Mouse (Mus musculus): ENCODE data around the gene Heatr1. TPM values are rescaled to one million over a fixed set of nuclear protein-coding genes. Genes with fewer than 3 reads are reported as not detected.
A peak's percentile ranks its signal among the peaks of the same experiment; 100 is the strongest.

Heatr1 gene
- polyA plus RNA-seq, 1 experiment from 2014 or later: 19.2 TPM

DNA sequence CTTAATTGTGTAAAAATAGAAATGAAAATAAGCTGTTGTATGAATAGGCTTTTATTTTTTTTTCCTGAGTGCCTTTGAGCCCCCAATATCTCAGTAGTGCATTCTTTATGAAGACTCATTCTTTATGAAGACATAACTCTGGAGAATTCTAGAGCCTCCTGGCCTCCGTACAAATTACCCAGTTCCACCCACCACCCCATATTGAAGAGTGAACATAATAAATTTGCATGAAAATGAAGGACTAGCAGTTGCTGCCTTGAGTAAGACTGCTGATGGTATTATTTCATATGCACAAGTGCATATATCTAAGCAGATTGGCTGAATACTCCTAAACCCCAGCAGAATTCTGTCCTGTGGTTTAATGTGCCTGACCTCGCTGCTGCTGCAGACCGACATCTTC lies 44.8 kb downstream of the Heatr1 start:
- Histone ChIP-seq H3K9me3 (replicated peaks; ENCODE audit: control insufficient read depth, low read length) (no peaks in the 10 kb centered on the region), H3K9ac (ENCODE audit: low read length) (no peak overlapping the region), H3K27ac (ENCODE audit: low read length) (no peak overlapping the region), H3K4me3 (replicated peaks; ENCODE audit: low read length) (no peak overlapping the region), H3K27me3 (ENCODE audit: control insufficient read depth, insufficient read depth, low read length) (no peaks in the 10 kb centered on the region), H3K4me1 (ENCODE audit: control insufficient read depth, insufficient read depth, low read length) (no peaks in the 10 kb centered on the region), H3K4me2 (ENCODE audit: low read depth, low read length) (no peak overlapping the region), H3K36me3 (ENCODE audit: control insufficient read depth, insufficient read depth, low read length) (peaks cover 12% of the 10 kb centered on the region; the same call in 1 of the 2 replicates)
- ATAC-seq (ENCODE audit: insufficient read depth, low FRiP score): no peak
- 96% methylated on average over 3 of the region's 3 CpGs for WGBS

DNA sequence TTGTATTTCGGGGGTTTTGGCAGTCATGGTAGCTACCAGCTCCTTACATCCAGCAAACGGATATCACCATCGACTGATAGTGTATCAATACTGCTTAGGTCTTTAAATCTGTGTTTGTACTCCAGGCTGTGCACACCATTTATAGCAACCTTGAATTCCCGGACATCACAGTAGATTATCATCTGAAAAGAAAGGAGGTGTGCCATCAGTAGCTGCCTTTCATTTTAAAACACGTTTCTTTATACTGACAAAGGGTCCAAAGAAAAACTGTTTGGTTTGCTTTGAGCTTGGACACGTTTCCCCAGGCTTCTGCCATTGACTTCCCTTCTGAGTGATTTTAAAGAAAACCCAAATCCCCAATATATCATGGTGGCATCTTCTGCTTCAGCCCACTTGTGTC lies 46.0 kb downstream of the Heatr1 start:
- Histone ChIP-seq H3K4me3 (replicated peaks; ENCODE audit: low read length) (no peak overlapping the region), H3K36me3 (ENCODE audit: control insufficient read depth, insufficient read depth, low read length) (0 out of 2 replicates have a peak, but pooled peaks cover 5% of the 10 kb centered on the region), H3K27me3 (ENCODE audit: control insufficient read depth, insufficient read depth, low read length) (no peaks in the 10 kb centered on the region), H3K4me2 (ENCODE audit: low read depth, low read length) (no peak overlapping the region), H3K9me3 (replicated peaks; ENCODE audit: control insufficient read depth, low read length) (no peaks in the 10 kb centered on the region), H3K9ac (ENCODE audit: low read length) (no peak overlapping the region), H3K4me1 (ENCODE audit: control insufficient read depth, insufficient read depth, low read length) (no peaks in the 10 kb centered on the region), H3K27ac (ENCODE audit: low read length) (no peak overlapping the region)
- 84% methylated on average over 6 of the region's 6 CpGs for WGBS
- ATAC-seq (ENCODE audit: insufficient read depth, low FRiP score): no peak

DNA sequence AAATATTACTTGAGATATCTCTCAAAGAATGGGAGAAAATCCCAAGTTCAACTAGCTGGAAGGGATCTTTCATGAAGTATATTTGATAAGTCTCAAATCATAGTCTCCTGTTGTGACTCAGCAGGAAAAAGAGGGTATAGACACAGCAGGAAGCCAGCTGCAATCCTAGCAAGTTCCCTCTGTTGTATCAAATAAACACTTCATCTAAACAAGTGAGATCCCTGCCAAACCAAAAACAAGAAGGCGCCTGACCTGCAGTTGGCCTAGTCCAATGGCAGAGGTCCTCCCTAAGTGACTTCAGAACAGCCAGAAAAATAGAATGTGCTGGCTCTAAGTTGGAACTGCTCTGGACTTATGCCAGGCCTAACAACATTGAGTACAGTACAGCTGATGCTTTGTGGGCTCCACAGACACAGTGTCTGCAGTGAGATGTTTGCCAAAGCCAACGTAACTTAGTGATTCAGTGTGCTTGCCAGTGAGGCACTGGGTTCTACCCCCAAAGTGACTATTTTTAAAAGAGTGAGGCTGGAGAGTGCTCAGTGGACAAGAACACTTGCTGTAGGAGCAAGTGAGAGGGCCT lies 47.3 kb downstream of the Heatr1 start:
- Histone ChIP-seq H3K4me1 (ENCODE audit: control insufficient read depth, insufficient read depth, low read length) (no peaks in the 10 kb centered on the region), H3K9ac (ENCODE audit: low read length) (no peak overlapping the region), H3K4me3 (replicated peaks; ENCODE audit: low read length) (no peak overlapping the region), H3K27me3 (ENCODE audit: control insufficient read depth, insufficient read depth, low read length) (no peaks in the 10 kb centered on the region), H3K9me3 (replicated peaks; ENCODE audit: control insufficient read depth, low read length) (no peaks in the 10 kb centered on the region), H3K4me2 (ENCODE audit: low read depth, low read length) (no peak overlapping the region), H3K36me3 (ENCODE audit: control insufficient read depth, insufficient read depth, low read length) (0 out of 2 replicates have a peak, but pooled peaks cover 2% of the 10 kb centered on the region), H3K27ac (ENCODE audit: low read length) (no peak overlapping the region)
- WGBS: 66% methylated on average over 2 of the region's 2 CpGs
- ATAC-seq (ENCODE audit: insufficient read depth, low FRiP score): 0 out of 2 replicates have a peak, but pooled peaks have one; percentile 47

DNA sequence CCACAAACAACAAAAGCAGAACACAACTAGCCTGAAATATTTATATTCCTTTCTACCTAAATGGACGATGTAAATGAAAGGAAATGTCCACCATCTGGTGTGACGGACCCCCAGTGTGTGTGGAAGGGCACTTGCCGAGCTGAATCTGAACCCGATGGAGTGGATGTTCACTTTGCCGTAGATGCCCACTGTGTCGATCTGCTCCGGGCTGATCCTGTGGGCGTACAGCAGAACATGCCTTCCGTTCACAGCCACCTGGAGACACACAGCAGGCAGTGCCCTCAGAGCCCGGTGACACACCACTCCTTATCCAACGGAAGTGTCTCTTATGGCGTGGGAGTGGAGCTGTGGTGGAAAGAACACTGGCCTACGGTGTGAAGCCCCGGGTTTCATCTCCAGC lies 58.3 kb downstream of the Heatr1 start:
- H3K27me3 ChIP-seq (ENCODE audit: control insufficient read depth, insufficient read depth, low read length): no peaks in the 10 kb centered on the region
- H3K4me2 ChIP-seq (ENCODE audit: low read depth, low read length): no peak overlapping the region
- WGBS: 88% methylated on average over 14 of the region's 14 CpGs
- H3K4me1 ChIP-seq (ENCODE audit: control insufficient read depth, insufficient read depth, low read length): no peaks in the 10 kb centered on the region
- H3K27ac ChIP-seq (ENCODE audit: low read length): no peak overlapping the region
- H3K9me3 ChIP-seq (replicated peaks; ENCODE audit: control insufficient read depth, low read length): no peaks in the 10 kb centered on the region
- ATAC-seq (ENCODE audit: insufficient read depth, low FRiP score): no peak
- no peak overlapping the region for H3K4me3 ChIP-seq (replicated peaks; ENCODE audit: low read length)
- H3K36me3 ChIP-seq (ENCODE audit: control insufficient read depth, insufficient read depth, low read length): peaks cover 12% of the 10 kb centered on the region
- H3K9ac ChIP-seq (ENCODE audit: low read length): no peak overlapping the region

DNA sequence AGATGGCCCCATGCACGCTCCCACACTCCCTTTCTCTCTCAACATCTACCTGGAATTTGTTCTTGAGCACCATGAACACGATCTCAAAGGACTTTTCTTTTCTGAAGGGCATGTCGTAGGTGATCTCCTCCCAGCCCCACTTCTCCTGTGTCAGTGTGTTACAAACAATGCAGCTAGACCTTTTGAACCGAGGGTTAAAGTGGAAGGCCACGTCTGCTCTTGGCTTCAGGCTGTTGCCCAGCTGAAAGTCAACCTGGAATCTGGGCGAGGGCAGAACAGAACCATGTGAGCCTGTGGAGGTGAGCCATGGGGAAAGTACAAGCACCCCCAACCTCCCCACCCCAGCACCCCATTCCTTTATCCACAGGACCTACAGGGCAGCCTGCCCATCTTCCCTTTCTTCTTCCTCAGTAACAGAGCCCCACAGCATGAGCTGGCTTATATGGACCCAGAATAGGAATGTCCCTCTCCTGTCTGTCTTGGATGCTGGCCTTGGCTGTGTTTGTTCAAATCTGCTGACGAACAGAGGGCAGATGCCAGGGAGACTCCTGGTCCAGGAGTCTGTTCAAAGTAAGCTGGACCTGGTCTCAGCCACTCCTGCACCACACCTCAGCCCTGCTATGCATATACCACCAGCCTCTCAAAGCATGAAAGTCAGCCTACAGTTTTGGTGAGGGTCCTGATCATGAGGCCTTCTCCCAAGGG lies 60.0 kb downstream of the Heatr1 start:
- no peak overlapping the region for H3K27ac ChIP-seq (ENCODE audit: low read length)
- no peak for ATAC-seq (ENCODE audit: insufficient read depth, low FRiP score)
- WGBS: 80% methylated on average over 7 of the region's 7 CpGs

DNA sequence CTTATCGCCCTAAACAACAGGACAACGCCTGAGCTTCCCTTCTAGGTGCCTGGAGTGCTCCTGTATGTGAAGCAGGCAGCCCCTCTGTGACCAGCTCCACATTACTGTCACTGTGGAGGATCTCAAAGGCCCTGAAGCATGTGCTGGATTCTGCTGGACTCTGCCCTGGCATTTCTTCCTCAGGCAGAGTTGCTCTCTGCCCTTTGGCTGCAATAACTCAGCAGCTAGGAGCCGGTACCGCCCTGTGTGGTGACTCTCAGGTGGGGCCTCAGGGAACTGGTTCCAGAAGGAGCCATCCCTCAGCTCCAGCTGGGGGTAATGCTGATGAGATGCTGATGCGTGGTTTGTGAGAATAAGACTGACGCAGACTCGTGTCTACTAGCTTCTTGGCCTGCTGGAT lies 61.9 kb downstream of the Heatr1 start:
- H3K4me3 ChIP-seq (replicated peaks; ENCODE audit: low read length): no peak overlapping the region
- no peaks in the 10 kb centered on the region for H3K27me3 ChIP-seq (ENCODE audit: control insufficient read depth, insufficient read depth, low read length)
- H3K36me3 ChIP-seq (ENCODE audit: control insufficient read depth, insufficient read depth, low read length): peaks cover 10% of the 10 kb centered on the region
- no peak for ATAC-seq (ENCODE audit: insufficient read depth, low FRiP score)
- WGBS: 74% methylated on average over 7 of the region's 7 CpGs
- H3K4me1 ChIP-seq (ENCODE audit: control insufficient read depth, insufficient read depth, low read length): peaks cover 3% of the 10 kb centered on the region; the same call in 1 of the 2 replicates
- no peaks in the 10 kb centered on the region for H3K9me3 ChIP-seq (replicated peaks; ENCODE audit: control insufficient read depth, low read length)
- H3K27ac ChIP-seq (ENCODE audit: low read length): no peak overlapping the region
- H3K4me2 ChIP-seq (ENCODE audit: low read depth, low read length): no peak overlapping the region
- no peak overlapping the region for H3K9ac ChIP-seq (ENCODE audit: low read length)

More for the DNA sequence above, 60.0 kb downstream of the Heatr1 start:
- Histone ChIP-seq H3K4me2 (ENCODE audit: low read depth, low read length) (no peak overlapping the region), H3K9ac (ENCODE audit: low read length) (no peak overlapping the region), H3K36me3 (ENCODE audit: control insufficient read depth, insufficient read depth, low read length) (peaks cover 10% of the 10 kb centered on the region), H3K9me3 (replicated peaks; ENCODE audit: control insufficient read depth, low read length) (no peaks in the 10 kb centered on the region), H3K27me3 (ENCODE audit: control insufficient read depth, insufficient read depth, low read length) (no peaks in the 10 kb centered on the region), H3K4me1 (ENCODE audit: control insufficient read depth, insufficient read depth, low read length) (no peaks in the 10 kb centered on the region), H3K4me3 (replicated peaks; ENCODE audit: low read length) (no peak overlapping the region)

DNA sequence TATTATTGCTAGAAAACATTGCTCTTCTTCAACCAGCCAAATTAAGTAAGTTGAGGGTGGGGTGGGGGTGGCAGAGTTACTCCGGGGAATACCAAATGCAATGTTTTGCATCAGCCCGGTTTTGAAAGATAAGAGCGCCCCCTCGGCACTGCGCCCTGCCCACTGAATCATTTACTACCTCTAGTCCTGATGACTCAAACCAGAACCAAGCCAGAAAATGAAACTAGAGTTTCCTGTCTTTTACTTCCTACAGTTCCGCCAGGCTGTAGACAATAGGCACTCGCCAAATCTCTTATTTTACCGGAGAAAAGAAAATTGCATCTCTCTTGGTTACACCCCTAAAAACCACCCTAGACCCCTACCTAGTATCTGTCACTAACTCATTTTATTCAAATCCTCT lies 65.6 kb downstream of the Heatr1 start:
- Histone ChIP-seq H3K4me2 (ENCODE audit: low read depth, low read length) (peak overlapping the region; percentile 76), H3K9ac (ENCODE audit: low read length) (peak overlapping the region; percentile 86), H3K4me3 (replicated peaks; ENCODE audit: low read length) (peak overlapping the region; percentile 75), H3K27me3 (ENCODE audit: control insufficient read depth, insufficient read depth, low read length) (no peaks in the 10 kb centered on the region), H3K9me3 (replicated peaks; ENCODE audit: control insufficient read depth, low read length) (no peaks in the 10 kb centered on the region), H3K36me3 (ENCODE audit: control insufficient read depth, insufficient read depth, low read length) (no peaks in the 10 kb centered on the region), H3K27ac (ENCODE audit: low read length) (peak overlapping the region; percentile 85), H3K4me1 (ENCODE audit: control insufficient read depth, insufficient read depth, low read length) (peaks cover 3% of the 10 kb centered on the region; the same call in 1 of the 2 replicates)
- WGBS: 2% methylated on average over 8 of the region's 8 CpGs
- ATAC-seq (ENCODE audit: insufficient read depth, low FRiP score): peak; percentile 15; the same call in 1 of the 2 replicates

DNA sequence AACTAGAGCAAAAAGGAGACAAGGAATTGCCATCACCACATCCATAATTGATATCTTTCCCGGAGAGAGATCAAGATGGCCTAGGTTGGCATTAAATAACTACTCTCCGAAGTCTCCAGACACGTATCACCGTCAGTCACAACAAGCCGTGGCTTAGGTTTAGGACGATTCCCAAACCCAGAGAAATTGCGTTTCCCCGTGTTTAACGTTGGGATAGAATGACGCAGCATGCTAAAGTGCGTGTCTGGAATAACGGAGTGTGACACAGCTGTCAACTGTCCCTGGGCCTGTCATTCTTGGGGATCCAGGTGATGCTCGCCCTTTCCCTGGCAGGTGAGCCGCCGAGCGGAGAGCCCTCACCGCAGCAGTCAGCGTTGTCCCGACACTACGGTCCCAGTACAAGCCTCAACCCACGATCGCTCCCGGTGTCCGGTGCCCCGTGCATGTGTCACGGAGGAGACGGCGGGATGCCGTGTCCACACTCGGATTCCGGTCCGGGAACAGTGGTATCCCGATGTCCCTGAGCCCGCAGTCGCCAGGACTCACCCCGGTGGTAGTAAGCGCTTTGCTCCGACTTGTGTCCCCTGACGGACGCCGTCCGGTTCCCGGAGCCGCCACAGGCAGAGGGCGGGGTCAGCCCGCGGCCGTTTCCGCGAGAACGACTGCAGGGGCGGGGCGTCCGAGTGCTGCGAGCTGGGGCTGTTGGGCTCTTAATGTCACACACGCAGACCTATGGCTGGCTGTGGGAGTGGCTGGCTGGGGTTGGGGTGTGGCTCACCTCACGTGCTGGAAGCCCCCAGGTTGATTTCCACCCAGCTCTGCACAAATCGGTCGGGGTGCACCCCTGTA lies 66.3 kb downstream of the Heatr1 start:
- H3K4me1 ChIP-seq (ENCODE audit: control insufficient read depth, insufficient read depth, low read length): peaks cover 3% of the 10 kb centered on the region; the same call in 1 of the 2 replicates
- H3K9ac ChIP-seq (ENCODE audit: low read length): peak overlapping the region; percentile 86
- peak; percentile 96 for ATAC-seq (ENCODE audit: insufficient read depth, low FRiP score)
- WGBS: under 1% methylated on average over 59 of the region's 59 CpGs
- peak overlapping the region; percentile 85 for H3K27ac ChIP-seq (ENCODE audit: low read length)
- no peaks in the 10 kb centered on the region for H3K27me3 ChIP-seq (ENCODE audit: control insufficient read depth, insufficient read depth, low read length)
- H3K9me3 ChIP-seq (replicated peaks; ENCODE audit: control insufficient read depth, low read length): no peaks in the 10 kb centered on the region
- H3K4me2 ChIP-seq (ENCODE audit: low read depth, low read length): peak overlapping the region; percentile 76
- no peaks in the 10 kb centered on the region for H3K36me3 ChIP-seq (ENCODE audit: control insufficient read depth, insufficient read depth, low read length)
- peak overlapping the region; percentile 75 for H3K4me3 ChIP-seq (replicated peaks; ENCODE audit: low read length)

DNA sequence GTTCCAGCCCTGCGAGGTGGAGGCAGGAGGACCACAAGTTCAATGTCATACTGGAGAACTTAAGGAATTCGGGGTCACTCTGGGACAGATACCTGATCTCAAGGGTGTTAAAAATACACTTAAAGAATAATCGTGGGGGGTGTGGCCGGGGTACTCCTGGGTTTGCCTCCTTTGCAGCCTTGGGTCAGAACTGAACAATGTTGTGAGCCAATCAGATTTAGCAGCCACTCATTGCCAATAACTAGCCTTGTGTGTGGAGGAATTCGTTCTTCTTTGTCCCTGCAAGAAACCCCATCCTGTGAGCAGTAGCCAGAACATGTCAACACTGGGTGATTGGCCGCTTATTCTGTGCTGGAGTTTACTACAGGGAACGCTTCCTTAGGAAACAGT lies 66.9 kb downstream of the Heatr1 start:
- ATAC-seq (ENCODE audit: insufficient read depth, low FRiP score): peak; percentile 9; the same call in 1 of the 2 replicates
- H3K4me1 ChIP-seq (ENCODE audit: control insufficient read depth, insufficient read depth, low read length): peaks cover 3% of the 10 kb centered on the region; the same call in 1 of the 2 replicates
- peak overlapping the region; percentile 76 for H3K4me2 ChIP-seq (ENCODE audit: low read depth, low read length)
- WGBS: 1% methylated on average over 7 of the region's 7 CpGs
- H3K9ac ChIP-seq (ENCODE audit: low read length): peak overlapping the region; percentile 72
- H3K9me3 ChIP-seq (replicated peaks; ENCODE audit: control insufficient read depth, low read length): no peaks in the 10 kb centered on the region
- peak overlapping the region; percentile 39 for H3K27ac ChIP-seq (ENCODE audit: low read length)
- H3K36me3 ChIP-seq (ENCODE audit: control insufficient read depth, insufficient read depth, low read length): no peaks in the 10 kb centered on the region
- peak overlapping the region; percentile 75 for H3K4me3 ChIP-seq (replicated peaks; ENCODE audit: low read length)
- H3K27me3 ChIP-seq (ENCODE audit: control insufficient read depth, insufficient read depth, low read length): no peaks in the 10 kb centered on the region

Measured in stomach, embryonic 16.5 days (tissue).